Mouse (Mus musculus): ENCODE data around the gene Nudt14.

Nudt14 gene

GRCm38 (mm10) chr12:112941776-112942713, at the start of gene Nudt14:
Nudt14 (minus strand) TSS chr12:112942124.
- peak; percentile 87 for DNase-seq

DNA sequence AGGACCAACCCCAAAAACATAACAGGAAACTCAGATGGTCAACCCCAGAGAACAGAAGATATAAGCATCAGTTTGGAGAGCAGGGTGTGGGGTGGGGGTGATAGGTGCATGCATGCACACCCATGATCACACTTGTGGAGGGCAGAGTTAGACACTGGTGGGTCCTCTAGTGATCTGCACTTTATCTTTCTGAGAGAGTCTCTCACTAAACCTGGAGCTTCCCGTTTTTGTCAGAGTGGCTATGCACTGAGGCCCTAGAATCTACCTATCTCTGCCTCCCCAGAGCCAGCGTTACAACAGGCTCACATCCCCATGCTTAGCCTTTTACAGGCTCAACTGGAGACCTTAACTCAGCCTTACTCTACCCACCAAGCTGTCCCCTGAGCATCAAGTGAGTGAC, 49.5 kb upstream of the Nudt14 start:
- DNase-seq, result no peak

GRCm38 (mm10) chr12:112990706-112991405, 48.9 kb upstream of the Nudt14 start:
- DNase-seq, result no peak

DNA sequence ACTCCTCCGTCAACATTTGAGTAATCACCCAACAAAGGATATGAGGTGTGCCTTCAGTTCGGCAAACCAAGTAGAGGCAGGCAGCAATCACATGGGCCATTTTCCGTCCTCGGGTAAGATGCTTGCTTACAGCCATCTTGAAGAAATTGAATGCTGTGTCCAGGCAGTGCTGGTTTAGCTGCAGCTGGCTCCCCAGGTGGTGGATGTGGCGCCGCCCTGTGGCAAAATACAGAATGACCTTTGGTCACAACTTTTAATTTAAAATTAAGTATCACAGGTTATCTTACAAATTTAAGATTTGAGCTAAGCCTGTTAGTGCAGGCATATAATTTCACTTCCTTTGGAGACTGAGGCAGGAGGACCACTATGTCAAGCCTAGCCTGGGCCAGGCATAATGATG, 46.0 kb upstream of the Nudt14 start:
- DNase-seq, result peak; percentile 34

GRCm38 (mm10) chr12:112985346-112985745, 43.4 kb upstream of the Nudt14 start:
- DNase-seq, result no peak

GRCm38 (mm10) chr12:112982031-112982430, 40.1 kb upstream of the Nudt14 start:
- DNase-seq, result no peak

DNA sequence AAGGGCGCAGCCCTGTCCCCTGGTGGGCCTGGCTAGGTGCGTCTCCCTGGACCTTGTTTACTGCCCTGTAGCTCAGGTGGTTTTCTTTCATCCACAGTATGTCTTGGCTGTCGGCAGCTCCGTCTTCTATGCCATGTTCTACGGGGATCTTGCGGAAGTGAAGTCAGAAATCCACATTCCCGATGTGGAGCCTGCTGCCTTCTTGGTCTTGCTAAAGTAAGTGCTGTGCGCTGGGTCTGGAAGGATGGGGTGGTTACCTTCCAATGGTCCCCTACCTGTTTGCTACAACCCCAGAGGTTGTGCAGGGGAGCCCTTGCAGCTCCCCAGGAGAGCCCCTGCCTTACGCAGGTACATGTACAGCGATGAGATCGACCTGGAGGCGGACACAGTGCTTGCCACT, 35.2 kb upstream of the Nudt14 start:
- DNase-seq, result no peak

DNA sequence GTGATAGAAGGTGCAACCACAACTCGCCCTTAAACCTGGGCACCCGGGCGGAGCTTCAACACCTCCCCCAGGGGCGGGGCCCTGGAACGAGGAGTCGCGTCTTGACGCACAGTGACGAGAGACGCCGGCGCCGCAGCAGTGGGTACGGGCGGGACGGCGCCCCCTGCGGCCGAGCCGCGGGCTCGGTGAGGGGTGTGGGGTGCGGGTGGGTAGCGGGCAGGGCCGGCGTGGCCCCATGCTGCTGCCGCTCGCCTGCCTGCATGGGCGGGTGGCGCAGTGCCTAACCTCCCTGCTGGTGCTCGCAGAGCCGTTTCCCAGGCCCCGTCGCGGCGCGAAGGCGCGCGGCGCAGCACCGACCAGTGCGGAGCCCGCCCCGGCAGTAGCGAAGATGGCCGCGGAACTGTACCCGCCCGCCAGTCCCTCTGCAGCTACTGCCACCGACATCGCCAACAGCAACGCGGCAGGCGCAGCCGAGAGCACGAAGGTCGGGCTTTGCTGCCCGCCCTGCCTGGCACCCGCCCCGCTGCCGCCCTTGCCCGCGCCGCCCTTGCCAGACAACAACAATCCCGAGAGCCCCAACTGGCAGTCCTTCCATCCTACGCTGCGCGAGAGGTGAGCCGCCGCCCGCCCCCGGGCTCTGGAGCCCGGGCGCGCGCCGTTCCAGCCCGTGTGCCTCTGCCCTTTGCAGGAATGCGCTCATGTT, 34.6 kb upstream of the Nudt14 start, which contains the start of gene Btbd6:
Gene Btbd6 (plus strand): TSS at position 112 of the 703 bp plus-strand sequence.
- peak; percentile 87 for DNase-seq

- no peak for DNase-seq
Observed at GRCm38 (mm10) chr12:112974736-112975135, 32.8 kb upstream of the Nudt14 start.

GRCm38 (mm10) chr12:112969616-112970015, 27.7 kb upstream of the Nudt14 start:
- no peak for DNase-seq

DNA sequence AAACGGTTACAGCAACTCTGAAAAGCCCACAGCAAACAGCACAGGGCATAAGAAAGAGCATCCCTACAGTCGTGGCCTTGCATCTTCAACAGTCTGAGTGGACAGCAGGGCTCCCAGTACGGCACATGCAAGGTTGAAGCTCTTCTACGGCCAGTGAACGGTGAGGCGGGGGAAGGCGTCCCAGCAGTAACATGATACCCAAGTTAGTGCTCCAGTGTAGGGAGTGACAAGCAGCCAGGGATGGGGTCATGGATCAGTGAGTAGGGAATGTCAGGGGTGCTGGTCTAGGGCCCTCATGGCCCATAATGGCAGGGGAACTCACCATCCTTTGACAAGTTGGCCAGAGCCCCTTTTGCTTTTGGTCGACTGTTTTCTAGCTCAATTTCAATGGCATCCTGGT, 27.0 kb upstream of the Nudt14 start:
- no peak for DNase-seq

GRCm38 (mm10) chr12:112965783-112966182, 23.9 kb upstream of the Nudt14 start:
- no peak for DNase-seq

- no peak for DNase-seq
Observed at GRCm38 (mm10) chr12:112961872-112962271, 19.9 kb upstream of the Nudt14 start.

- DNase-seq, result no peak
Observed at GRCm38 (mm10) chr12:112961428-112961827, 19.5 kb upstream of the Nudt14 start.

GRCm38 (mm10) chr12:112959421-112959820, 17.5 kb upstream of the Nudt14 start:
- no peak for DNase-seq

- no peak for DNase-seq
Observed at GRCm38 (mm10) chr12:112958303-112958702, 16.4 kb upstream of the Nudt14 start.

DNA sequence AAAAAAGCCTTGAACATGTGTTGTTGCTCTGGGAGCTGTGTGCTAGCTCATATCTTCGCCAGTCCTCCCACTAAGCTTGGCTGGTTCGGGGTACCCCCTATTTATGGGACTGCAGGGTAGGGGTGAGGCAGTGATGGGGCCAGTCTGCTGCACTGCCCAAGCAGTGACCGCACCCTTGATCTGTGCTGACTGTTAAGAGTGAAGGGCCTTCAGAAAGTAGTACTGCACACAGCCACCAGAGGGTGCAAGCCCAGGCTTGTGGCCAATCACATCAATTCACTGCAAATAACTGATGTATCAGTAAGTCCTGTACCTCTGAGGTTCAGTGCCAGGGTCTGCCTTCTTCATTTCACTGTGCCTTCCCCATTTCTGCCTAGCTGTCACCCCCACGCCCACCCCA, 13.9 kb upstream of the Nudt14 start:
- DNase-seq, result peak; percentile 78

GRCm38 (mm10) chr12:112952926-112953565, 11.1 kb upstream of the Nudt14 start:
- DNase-seq, result no peak

- no peak for DNase-seq
Observed at GRCm38 (mm10) chr12:112952433-112952832, 10.5 kb upstream of the Nudt14 start.

- DNase-seq, result no peak
Observed at GRCm38 (mm10) chr12:112951150-112951842, 9.4 kb upstream of the Nudt14 start.

DNA sequence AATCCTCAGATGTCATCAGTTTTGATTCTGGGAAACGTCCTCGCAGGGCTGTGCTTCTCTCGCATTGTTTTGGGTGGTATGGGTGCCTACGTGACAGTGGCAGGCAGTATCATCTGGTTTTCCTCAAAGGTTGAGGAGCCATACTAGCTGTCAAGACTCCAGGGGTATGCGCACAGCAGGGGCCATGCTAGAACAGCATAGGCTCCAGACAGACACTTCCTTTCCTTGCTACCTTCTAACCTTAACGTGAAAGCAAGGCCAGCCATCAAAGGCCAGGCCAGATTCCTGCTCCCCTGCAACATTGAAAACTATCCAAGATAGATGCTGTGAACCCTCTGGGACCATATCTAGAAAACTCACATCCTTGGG, 8.8 kb upstream of the Nudt14 start:
- no peak for DNase-seq
